Mouse (Mus musculus) small intestine, adult 2 months (tissue): ENCODE results near the gene Bspry.

Source experiments
- CTCF ChIP-seq: fragments of 200-500 bp; IDR thresholded peaks from 2 replicates; pipeline ENCODE4 v1.5.1; 2012; ENCODE audit warnings: low read depth, mild to moderate bottlenecking, control low read depth, inconsistent platforms, low read length, moderate library complexity, mixed read lengths; ENCODE audit not compliant: insufficient replicate concordance, insufficient read length; ENCODE audit errors: extremely low read depth
- POLR2A ChIP-seq: fragments of 200-500 bp; IDR thresholded peaks from 2 replicates; pipeline ENCODE4 v1.6.1; 2012; ENCODE audit warnings: low read depth, mild to moderate bottlenecking, control low read depth, inconsistent platforms, low read length, moderate library complexity

DNA sequence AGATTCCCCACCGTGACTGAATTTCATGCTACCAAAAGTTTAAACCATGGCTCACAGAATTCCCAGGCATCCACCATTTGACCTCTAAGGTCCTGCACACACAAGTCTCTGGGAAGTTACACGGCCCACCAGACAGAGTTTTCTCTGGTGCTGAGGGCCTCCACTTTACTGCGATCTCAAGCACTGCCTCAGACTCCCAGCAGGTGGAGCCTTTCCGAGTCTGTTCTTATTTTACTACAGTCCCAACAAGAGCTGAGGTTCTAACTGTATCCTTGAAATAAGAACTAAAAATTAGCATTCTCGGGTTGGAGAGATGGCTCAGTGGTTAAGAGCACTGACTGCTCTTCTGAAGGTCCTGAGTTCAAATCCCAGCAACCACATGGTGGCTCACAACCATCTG is 24.9 kb upstream of the Bspry start:
- peak; percentile 54; the same call in 1 of the 2 replicates for TF ChIP-seq CTCF
- TF ChIP-seq POLR2A = no peak
